Mouse (Mus musculus) megakaryocyte, embryonic 14.5 days (primary cell): ENCODE measurements around the gene Fer. TPM values are rescaled to one million over a fixed set of nuclear protein-coding genes. Genes with fewer than 3 reads are reported as not detected.

Source experiments
- H3K27me3 ChIP-seq: replicated peaks from 2 replicates; pipeline ENCODE3; 2012; ENCODE audit warnings: inconsistent platforms
- H3K36me3 ChIP-seq: replicated peaks from 2 replicates; pipeline ENCODE3; 2012; ENCODE audit warnings: low read length, inconsistent platforms, mixed read lengths
- H3K4me1 ChIP-seq: 2 replicates; pipeline ENCODE4 v1.6.1; 2012; ENCODE audit warnings: inconsistent platforms
- H3K4me3 ChIP-seq: replicated peaks from 2 replicates; pipeline ENCODE3; 2012; ENCODE audit warnings: moderate library complexity, mild to moderate bottlenecking, inconsistent platforms
- H3K9me3 ChIP-seq: 2 replicates; pipeline ENCODE4 v1.6.1; 2012; ENCODE audit warnings: inconsistent platforms
- FLI1 ChIP-seq: IDR thresholded peaks from 2 replicates; pipeline ENCODE4 v1.6.1; 2012; ENCODE audit warnings: low read length, inconsistent platforms, mixed read lengths
- GATA1 ChIP-seq: IDR thresholded peaks from 3 replicates; pipeline ENCODE4 v1.6.1; 2012; ENCODE audit warnings: mixed read lengths, low read length, inconsistent platforms, borderline replicate concordance
- polyA plus RNA-seq: library from polyadenylated mRNA; stranded (reverse); fragments of >175 nt; gene quantifications from 2 replicates; pipeline ENCODE4 v1.2.3, GENCODE M21; 2012; ENCODE audit warnings: low replicate concordance; ENCODE audit not compliant: insufficient read depth

Gene Fer
- polyA plus RNA-seq, 1 experiment = 2.2 TPM

DNA sequence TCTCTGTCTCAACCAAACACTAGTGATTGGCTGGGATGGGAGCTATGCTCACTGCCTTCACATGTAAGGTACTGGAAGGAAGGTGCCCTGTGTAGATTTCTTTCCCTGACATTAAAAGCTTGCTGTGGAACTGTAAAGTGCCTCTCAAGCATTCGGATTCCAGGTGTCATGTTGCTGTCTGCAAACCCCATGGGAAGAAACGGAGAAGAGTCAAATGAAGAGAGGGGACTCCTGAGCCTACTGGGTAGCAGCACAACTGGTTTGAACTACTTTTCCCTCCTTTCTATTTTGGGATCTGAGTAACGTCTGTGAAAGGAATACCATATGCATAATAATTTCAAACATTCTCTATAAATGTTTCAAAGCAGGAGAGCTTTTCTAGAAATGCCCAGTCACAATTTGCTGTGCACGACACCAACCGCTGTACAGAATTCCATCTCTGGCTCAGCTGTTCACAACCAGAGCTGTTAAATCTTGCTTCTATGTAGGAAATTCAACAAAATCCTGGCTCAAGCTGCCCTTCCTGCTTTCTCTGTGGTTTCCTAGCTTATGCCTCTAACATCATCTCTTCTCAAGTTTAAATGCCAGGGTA is 256.9 kb downstream of the Fer start:
- H3K4me3 ChIP-seq = no peak overlapping the region
- TF ChIP-seq GATA1 (no peak), FLI1 (no peak)
- H3K36me3 ChIP-seq = peaks cover 25% of the 10 kb centered on the region
- no peaks in the 10 kb centered on the region for H3K9me3 ChIP-seq
- H3K27me3 ChIP-seq = no peaks in the 10 kb centered on the region
- peaks cover 26% of the 10 kb centered on the region for H3K4me1 ChIP-seq

- no peaks in the 10 kb centered on the region for H3K9me3 ChIP-seq
- peaks cover 18% of the 10 kb centered on the region for H3K36me3 ChIP-seq
- H3K4me1 ChIP-seq = peaks cover 26% of the 10 kb centered on the region
- H3K4me3 ChIP-seq = no peak overlapping the region
- TF ChIP-seq FLI1 = no peak
- TF ChIP-seq GATA1 = no peak
- H3K27me3 ChIP-seq = no peaks in the 10 kb centered on the region
These were observed 259.7 kb downstream of the Fer start for GRCm38 (mm10) chr17:64122556-64122955.

DNA sequence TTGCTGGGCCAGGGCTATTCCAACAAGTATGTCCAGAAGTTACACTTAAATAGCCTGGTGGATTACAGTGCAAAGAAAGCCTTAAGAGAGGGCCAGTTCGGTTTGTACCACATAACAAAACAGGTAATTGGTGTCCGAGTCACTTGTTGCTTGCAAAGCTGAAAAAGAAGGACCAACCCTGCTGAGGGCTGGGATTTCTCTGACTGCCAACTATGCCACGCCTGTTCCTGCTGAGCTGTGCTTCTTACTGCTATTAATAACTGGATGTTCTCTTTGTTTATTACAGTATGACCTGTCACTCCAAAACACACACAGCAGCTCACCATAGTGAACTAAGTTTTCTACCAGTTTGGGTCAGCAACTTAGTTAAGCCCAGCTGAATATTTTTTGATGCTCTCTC is 260.9 kb downstream of the Fer start:
- no peak overlapping the region for H3K4me3 ChIP-seq
- no peaks in the 10 kb centered on the region for H3K27me3 ChIP-seq
- TF ChIP-seq GATA1 (no peak), FLI1 (no peak)
- H3K9me3 ChIP-seq = no peaks in the 10 kb centered on the region
- H3K36me3 ChIP-seq = peaks cover 14% of the 10 kb centered on the region
- peaks cover 26% of the 10 kb centered on the region for H3K4me1 ChIP-seq

DNA sequence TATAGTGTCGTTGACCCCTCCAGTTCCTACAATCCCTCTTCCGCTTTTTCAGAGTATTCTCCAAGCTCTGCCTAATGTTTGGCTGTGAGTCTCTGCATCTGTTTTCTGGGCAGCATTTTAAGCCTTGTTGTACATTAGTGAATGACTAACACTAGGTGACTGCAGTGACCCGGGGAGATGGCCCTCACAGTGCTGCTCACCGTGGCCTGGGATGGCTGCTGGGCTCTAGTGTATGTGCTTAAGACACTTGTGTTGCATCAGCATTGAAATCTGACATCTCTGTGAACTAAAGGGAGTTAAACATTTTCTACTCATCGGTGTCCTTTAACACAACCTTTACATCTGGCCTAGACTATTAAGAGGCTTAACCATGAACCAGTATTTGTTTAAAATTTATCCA is 264.0 kb downstream of the Fer start:
- Histone ChIP-seq H3K4me3 (no peak overlapping the region), H3K27me3 (no peaks in the 10 kb centered on the region), H3K36me3 (peaks cover 10% of the 10 kb centered on the region), H3K4me1 (peaks cover 35% of the 10 kb centered on the region), H3K9me3 (no peaks in the 10 kb centered on the region)
- TF ChIP-seq FLI1 = no peak

- H3K4me3 ChIP-seq = no peak overlapping the region
- H3K27me3 ChIP-seq = no peaks in the 10 kb centered on the region
- H3K9me3 ChIP-seq = no peaks in the 10 kb centered on the region
- peaks cover 32% of the 10 kb centered on the region for H3K4me1 ChIP-seq
- no peak for TF ChIP-seq GATA1
- no peak for TF ChIP-seq FLI1
- H3K36me3 ChIP-seq = peaks cover 17% of the 10 kb centered on the region
These were observed 266.9 kb downstream of the Fer start for GRCm38 (mm10) chr17:64129750-64130149.

- Histone ChIP-seq H3K36me3 (peaks cover 23% of the 10 kb centered on the region), H3K4me1 (peaks cover 38% of the 10 kb centered on the region), H3K4me3 (peak overlapping the region; percentile 12), H3K27me3 (no peaks in the 10 kb centered on the region), H3K9me3 (no peaks in the 10 kb centered on the region)
- TF ChIP-seq FLI1 = no peak
- TF ChIP-seq GATA1 = no peak
These were observed 267.5 kb downstream of the Fer start for GRCm38 (mm10) chr17:64130356-64130755.

GRCm38 (mm10) chr17:64132183-64132582 is 269.3 kb downstream of the Fer start:
- Histone ChIP-seq H3K27me3 (no peaks in the 10 kb centered on the region), H3K4me1 (peaks cover 54% of the 10 kb centered on the region), H3K9me3 (no peaks in the 10 kb centered on the region), H3K36me3 (peaks cover 34% of the 10 kb centered on the region), H3K4me3 (no peak overlapping the region)
- TF ChIP-seq GATA1 (no peak), FLI1 (no peak)

GRCm38 (mm10) chr17:64135941-64136650 is 273.2 kb downstream of the Fer start:
- Histone ChIP-seq H3K9me3 (no peaks in the 10 kb centered on the region), H3K36me3 (peaks cover 74% of the 10 kb centered on the region), H3K4me1 (peaks cover 55% of the 10 kb centered on the region), H3K27me3 (no peaks in the 10 kb centered on the region), H3K4me3 (no peak overlapping the region)
- TF ChIP-seq GATA1 (no peak), FLI1 (no peak)

- TF ChIP-seq GATA1 = no peak
- TF ChIP-seq FLI1 = no peak
- peaks cover 42% of the 10 kb centered on the region for H3K4me1 ChIP-seq
- H3K4me3 ChIP-seq = no peak overlapping the region
- H3K36me3 ChIP-seq = peaks cover 89% of the 10 kb centered on the region
- H3K27me3 ChIP-seq = no peaks in the 10 kb centered on the region
- H3K9me3 ChIP-seq = no peaks in the 10 kb centered on the region
These were observed 275.3 kb downstream of the Fer start for GRCm38 (mm10) chr17:64138036-64138717.

DNA sequence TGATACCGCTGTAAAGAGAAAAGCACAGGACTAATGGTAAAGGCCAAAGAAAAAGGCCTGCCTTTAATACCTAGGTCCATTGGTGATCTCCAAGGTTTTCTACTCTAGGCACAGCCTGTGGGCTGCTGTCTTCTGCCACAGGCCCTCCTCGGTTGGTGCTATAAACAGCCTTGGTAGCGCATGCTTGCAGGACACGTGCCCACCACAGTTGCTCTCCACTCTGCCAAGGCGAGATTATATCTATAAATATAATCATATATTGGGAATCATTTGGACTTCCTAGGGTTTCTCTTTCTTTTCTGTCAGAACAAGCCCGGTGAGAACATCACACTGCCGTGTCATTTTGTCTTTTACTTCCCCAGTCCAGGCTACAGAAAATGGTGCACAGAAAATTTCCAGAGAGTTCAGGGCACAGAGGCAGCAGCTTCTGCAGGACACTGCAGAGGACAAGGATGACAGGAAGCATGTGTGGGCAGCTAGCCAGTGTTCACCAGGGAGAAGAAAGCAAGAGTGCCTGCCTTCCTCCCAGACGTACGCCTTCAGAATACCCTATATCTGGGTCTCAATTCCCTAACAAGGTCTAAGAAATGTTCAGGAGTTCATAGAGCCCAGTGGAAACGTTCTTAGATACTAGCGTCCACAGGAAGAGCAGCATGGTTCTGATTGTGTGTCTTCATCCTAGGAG is 276.5 kb downstream of the Fer start:
- Histone ChIP-seq H3K27me3 (no peaks in the 10 kb centered on the region), H3K9me3 (no peaks in the 10 kb centered on the region), H3K36me3 (peaks cover 90% of the 10 kb centered on the region), H3K4me3 (no peak overlapping the region), H3K4me1 (peaks cover 42% of the 10 kb centered on the region)
- no peak for TF ChIP-seq GATA1
- no peak for TF ChIP-seq FLI1
